Mouse (Mus musculus): ENCODE results near the gene Fbxo46.
A peak's percentile ranks its signal among the peaks of the same experiment; 100 is the strongest.

Gene Fbxo46

DNA sequence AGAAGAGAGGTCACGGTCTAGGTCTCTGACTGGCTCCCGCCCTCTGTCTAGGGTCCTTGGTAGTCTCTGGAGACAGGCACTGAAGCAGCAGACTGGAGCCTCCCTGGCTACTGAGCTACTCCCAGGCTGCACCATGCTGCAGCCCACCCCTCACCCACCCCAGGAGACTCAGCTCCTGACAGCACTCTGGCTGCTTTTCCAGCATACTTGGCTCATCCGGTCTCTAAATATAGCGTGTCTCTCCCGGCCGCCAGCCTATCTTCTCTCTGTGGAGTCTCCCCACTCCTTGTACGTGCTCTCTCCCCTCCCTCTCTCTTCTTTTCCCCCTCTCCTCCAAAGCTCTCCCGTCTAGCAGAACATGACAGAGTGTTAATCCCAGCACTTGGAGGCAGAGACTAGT, 50.5 kb downstream of the Fbxo46 start:
- no peak for DNase-seq (ENCODE audit: low spot score)

DNA sequence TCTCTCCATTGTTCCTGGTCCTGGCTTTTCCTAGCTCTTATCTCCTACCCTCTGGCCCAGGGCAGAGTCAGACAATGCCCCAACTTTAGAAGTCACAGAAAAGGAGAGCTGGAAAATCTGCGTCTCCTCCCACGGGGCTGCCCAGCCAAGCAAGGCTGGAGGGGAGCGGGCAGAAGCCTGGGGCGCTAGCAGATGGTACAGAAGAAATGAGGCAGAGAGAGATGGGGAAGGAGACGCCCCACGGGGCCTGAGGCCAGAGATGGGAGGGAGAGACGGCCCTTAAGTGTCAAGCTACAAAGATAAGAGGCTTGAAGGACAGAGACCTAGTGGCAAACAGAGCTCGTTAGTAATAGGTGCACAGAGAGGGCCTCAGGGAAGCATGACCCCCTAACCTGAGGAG, 52.2 kb downstream of the Fbxo46 start:
- no peak for DNase-seq (ENCODE audit: low spot score)

DNA sequence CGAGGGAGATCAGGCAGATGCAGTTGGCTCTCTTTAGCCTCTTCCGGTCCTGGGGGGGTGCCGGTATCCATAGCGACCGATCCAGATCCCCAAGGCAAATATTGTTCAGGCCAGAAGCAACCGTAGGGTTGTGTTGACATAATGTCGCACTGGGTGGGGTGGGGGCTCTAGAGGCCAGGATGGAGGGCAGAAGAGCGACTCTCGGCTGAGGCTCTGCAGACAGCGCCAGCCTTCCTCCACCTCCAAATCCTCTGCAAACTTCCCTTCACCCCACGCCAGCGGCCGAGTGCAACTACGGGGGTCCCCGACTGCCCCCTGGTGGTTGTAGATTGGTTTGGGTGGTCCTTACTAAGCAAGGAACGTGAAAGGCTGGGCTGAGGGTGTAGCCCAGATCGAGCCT, 53.2 kb downstream of the Fbxo46 start:
- DNase-seq (ENCODE audit: low spot score) = peak; percentile 77

DNA sequence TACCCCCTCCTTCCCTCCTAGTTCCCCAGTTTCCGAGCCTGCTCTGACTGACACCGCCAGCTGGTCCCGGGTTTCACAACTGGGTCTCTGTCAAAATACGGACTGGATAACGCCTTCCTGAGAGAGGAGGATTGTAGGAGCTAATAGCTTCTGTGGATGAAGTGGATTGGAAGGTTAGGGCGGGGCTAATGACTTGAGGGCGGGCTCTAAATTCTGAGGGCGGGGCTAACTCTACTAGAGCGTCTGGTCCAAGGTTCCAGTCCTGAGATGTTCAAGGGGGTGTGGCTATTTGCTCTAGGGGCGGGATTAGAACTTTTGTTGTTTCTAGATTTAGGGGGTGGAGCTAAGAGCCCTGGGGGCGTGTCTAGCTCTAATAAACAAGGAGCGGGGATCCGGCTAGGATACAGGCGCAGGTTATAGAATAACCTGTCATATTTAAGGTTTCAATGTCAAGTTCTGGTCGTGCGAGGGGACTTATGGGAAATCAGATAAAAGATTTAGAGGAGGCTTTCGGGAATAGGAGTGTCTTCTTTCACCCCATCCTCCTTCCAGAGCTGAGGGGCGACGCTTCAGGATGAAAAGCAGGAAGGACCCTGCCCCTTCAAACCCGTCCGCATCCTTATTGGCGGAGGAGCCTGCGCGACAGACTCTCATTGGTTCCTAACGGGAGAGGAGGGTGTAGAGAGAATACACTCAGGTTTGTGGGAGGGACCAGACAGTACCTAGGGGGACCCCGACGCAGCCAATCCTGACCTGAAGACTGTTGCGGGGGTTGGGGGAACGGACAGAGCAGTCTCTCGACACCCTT, 56.3 kb downstream of the Fbxo46 start, which contains the start of gene Eml2:
Gene Eml2 (plus strand): TSS at position 714 of the 808 bp plus-strand sequence.
- no peak for DNase-seq (ENCODE audit: low spot score)

DNA sequence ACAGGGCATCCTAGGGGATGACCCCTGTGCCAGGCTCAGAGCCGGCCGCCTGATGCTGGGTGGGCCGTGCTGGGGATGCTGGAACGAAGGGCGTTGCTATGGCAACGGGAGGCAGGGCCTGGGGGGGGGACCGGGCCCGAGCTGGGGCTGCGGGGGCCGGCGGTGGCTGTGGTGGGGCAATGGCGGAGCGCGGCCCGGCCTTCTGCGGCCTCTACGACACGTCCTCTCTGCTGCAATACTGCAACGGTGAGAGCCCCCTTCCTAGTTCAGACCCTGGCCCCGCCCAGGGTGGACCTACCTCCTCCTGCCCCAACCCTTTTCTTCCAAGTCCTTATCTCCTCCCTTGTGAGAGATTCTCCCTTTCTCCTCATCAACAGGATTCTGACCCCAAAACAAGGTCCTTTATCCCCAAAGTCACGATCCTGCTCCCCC, 56.9 kb downstream of the Fbxo46 start:
- DNase-seq (ENCODE audit: low spot score) = no peak

DNA sequence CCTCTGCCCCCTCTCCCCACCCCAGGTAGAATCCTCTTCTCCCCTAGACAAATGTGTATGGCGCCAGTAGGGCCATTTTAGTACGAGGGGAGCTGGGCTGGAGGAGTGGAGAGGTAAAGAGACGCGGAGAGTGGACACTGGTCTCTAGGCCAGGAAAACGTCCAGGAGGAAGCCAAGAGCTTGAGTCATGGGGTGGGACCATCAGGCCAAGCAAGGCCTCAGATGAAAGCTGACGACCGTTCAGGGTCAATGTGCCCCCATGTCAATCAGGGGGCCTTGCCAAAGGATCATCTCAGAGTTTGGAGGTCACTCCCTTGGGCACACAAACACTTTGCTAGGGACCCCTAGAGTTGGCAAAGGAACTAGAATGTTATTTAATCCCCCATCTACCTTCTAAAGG, 57.6 kb downstream of the Fbxo46 start:
- no peak for DNase-seq (ENCODE audit: low spot score)

DNA sequence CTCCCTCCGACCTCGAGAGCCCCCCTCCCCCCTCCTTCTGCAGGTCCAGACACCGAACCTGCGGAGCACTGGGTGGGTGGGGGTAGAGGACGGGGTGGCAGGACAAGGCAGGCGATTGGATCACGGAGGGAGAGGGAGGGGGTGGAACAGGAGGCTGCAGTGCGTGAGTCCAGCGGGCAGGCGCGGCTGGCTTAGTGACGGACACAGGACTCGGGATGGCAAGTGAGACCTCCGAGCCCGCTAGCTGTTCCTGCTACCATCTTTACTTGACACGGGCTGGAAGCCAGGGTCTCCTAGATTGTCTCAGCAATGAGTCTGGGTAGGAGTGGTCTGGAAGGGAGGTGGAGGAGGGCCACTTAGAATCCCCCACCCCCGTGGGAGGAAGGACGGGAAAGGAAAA, 58.4 kb downstream of the Fbxo46 start:
- no peak for DNase-seq (ENCODE audit: low spot score)

DNA sequence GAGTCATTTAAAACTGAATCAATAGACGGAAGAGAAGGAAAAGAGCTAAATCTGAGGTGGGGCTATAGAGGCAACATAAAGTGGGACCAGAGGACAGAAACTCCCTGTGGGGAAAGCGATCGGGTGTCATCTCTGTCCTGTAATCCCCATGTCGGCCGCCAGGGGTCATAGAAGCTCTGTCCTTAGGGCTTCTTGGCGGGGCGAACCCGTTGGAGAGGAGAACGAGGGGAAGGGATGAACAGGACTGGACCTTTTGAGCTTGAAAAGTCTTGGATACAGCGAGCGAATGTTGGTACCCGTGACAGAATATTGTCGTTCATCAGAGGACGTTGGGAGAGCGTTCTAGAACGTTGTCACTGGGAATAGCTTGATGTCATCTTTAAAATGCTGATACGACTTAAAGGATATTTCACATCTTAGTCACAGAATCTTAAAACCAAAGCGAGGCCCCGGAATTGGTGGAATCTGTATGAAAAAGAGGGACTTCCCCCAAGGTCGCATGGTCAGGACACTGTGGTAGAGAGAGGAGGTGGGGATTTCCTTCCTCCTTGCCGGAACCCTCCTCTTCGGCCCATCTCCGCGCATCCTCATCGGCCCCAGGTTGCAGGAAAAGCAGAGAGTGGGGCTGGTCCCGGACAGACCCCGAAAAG, 58.9 kb downstream of the Fbxo46 start:
- DNase-seq (ENCODE audit: low spot score) = no peak

DNA sequence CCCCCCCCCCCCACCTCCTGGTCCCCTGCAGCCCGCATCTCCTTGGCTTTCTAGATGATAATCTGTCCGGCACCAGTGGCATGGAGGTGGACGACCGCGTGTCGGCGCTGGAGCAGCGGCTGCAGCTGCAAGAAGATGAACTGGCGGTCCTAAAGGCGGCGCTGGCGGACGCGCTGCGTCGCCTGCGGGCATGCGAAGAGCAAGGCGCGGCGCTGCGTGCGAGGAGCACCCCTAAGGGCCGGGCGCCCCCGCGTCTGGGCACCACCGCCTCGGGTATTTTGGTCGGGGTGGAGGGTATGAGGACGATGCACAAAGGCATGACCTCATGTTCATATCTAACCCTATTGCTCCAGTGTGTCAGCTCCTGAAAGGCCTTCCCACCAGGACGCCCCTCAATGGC, 59.5 kb downstream of the Fbxo46 start:
- DNase-seq (ENCODE audit: low spot score) = no peak

DNA sequence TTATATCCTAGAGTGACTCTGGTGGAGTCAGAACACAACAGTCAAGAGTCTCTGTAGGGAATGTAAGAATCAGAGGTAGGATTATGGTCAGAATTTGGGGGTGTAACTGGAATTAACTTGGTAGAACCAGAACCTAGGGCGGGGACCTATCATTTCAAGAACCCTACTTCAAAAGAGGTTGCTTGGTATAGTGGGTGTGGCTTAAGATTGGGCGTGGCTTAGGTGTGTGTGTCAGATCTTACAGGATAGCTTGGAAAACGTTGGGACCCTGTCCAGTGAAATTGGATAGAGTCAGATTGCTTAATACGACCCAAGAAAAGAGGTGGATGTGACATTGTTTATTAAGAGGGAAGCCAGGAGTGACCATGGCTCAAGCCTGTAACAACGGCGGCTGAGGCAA, 60.3 kb downstream of the Fbxo46 start:
- no peak for DNase-seq (ENCODE audit: low spot score)

DNA sequence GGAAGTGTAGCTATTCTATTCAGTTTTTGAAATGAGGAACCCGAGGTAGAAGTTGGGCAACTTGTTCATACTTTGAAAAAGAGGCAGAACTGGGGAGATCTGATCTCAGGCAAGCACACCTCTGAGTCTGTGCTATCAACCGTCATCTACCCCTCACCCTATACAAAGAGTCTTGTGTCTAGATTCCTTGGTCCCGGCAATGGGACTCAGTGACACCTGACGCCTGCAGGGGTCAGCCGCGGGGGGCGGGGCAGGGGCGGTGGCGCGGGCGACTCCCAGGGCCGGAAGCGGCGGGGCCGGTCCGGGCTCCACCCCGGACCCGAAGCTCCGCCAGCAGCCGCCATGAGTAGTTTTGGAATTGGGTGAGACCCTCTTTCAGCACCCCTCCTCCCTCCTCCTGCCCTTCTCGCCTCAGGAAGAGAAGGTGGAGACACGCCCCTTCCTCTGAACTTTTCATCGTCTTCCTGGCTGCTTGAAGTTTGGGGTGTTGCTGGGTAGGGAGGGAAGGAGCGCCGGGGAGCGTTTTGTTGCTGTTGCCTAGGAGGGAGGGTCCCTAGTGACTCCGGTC, 61.3 kb downstream of the Fbxo46 start:
- no peak for DNase-seq (ENCODE audit: low spot score)

DNA sequence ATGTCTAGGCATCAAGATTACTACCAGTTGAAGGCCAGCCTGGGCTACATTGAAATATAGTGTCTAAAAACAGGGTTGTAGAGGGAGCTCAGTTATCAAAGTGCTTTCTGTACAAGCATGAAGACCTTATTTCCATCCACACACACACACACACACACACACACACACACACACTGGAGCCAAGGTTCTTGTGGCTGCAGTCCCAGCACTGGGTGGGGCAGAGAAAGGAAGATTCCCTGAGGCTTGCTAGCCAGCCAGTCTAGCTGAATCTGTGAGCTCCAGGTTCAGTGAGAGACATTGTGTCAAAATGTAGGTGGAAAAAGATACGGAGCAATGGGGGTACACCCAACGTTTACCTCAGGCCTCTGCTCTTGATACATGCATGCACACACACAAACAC, 64.6 kb downstream of the Fbxo46 start:
- DNase-seq (ENCODE audit: low spot score) = no peak

DNA sequence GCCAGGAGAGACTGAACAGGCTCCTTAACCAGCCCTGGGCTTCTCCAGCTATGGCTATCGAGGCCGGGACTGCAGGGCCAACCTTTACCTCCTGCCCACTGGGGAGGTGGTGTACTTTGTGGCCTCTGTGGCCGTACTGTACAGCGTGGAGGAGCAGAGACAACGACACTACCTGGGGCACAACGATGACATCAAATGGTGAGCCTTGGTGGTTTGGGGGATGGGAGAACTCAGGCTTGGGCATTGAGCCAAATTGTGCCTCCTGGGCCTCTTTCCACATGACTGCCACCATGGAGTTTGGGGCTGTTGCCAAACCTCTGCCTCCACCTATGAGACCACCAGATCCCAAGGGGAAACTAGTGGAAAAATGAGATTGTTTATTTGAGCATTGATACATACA, 65.1 kb downstream of the Fbxo46 start:
- no peak for DNase-seq (ENCODE audit: low spot score)

All from ovary, postnatal 10 days (tissue).